1 mouse cellular context compared by ENCODE assay signal in the genomic region with DNA sequence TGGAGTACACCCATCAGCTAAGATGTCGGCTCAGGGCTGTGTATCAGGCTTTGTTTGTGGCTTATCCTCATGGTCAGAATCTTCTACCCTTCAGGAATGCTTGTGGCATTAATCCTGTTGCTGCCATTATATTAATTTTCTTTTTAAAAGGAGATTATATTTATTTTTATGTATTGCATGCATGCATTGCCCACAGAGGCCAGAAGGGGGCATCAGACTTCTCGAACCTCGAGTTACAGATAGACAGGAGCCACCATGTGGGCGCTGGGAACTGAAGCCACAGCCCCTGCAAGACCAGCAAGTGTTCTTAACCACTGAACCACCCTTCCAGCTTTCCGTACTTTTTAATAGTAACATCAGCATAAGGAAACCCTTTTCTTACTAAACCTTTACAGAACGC.
TF ChIP-seq lines count a peak whose summit lies in the region.

No protein-coding gene starts in this region.

TF ChIP-seq in MEL, 35 proteins besides CTCF, POLR2A, EP300 and RAD21:
- TF ChIP-seq POLR2AphosphoS2 (IDR thresholded peaks at IDR 0.05; ENCODE audit: low read length) (no peak), MAFK (IDR thresholded peaks at IDR 0.05; ENCODE audit: borderline replicate concordance, low read depth, low read length) (no peak), KAT2A (conservative IDR thresholded peaks at IDR 0.05; ENCODE audit: low read depth, low read length) (no peak), TBP (IDR thresholded peaks at IDR 0.05; ENCODE audit: low read depth, low read length) (no peak), TCF12 (IDR thresholded peaks at IDR 0.05; ENCODE audit: low read depth, low read length) (no peak), RCOR1 (IDR thresholded peaks at IDR 0.05; ENCODE audit: low read depth, low read length) (no peak), MYC (IDR thresholded peaks at IDR 0.05; ENCODE audit: low read depth, low read length) (no peak), MXI1 (IDR thresholded peaks at IDR 0.05; ENCODE audit: low read depth, low read length) (no peak), USF1 (IDR thresholded peaks at IDR 0.05; ENCODE audit: low read depth, low read length) (no peak), MYB (IDR thresholded peaks at IDR 0.05; ENCODE audit: low read depth, low read length) (no peak), UBTF (IDR thresholded peaks at IDR 0.05; ENCODE audit: borderline replicate concordance, insufficient read depth, low read depth, low read length) (no peak)
TF ChIP-seq in MEL: peak in this region for 0.
